Mouse (Mus musculus) fat pad, adult 2 months (tissue): ENCODE measurements around the gene Maneal.

ENCODE experiments used
- DNase-seq: peaks from one replicate; pipeline ENCODE4 v3.0.0-alpha.2; 2011; ENCODE audit warnings: low read depth, low spot score; ENCODE audit errors: extremely low read depth

Gene Maneal

GRCm38 (mm10) chr4:124849631-124850260, 12.2 kb downstream of the Maneal start:
- DNase-seq: peak; percentile 70

GRCm38 (mm10) chr4:124847573-124847972, 14.4 kb downstream of the Maneal start:
- no peak for DNase-seq

- no peak for DNase-seq
These were observed 18.5 kb downstream of the Maneal start for GRCm38 (mm10) chr4:124843493-124843892.

- no peak for DNase-seq
These were observed 21.0 kb downstream of the Maneal start for GRCm38 (mm10) chr4:124840998-124841397.

- DNase-seq: no peak
These were observed 23.8 kb downstream of the Maneal start for GRCm38 (mm10) chr4:124838035-124838700.

- DNase-seq: no peak
These were observed 29.2 kb downstream of the Maneal start for GRCm38 (mm10) chr4:124832796-124833195.

- DNase-seq: no peak
These were observed 32.3 kb downstream of the Maneal start for GRCm38 (mm10) chr4:124829671-124830070.

GRCm38 (mm10) chr4:124825371-124825965, 36.5 kb downstream of the Maneal start:
- DNase-seq: no peak

- DNase-seq: no peak
These were observed 37.0 kb downstream of the Maneal start for GRCm38 (mm10) chr4:124824967-124825366.

GRCm38 (mm10) chr4:124818832-124819231, 43.1 kb downstream of the Maneal start:
- no peak for DNase-seq

- DNase-seq: no peak
These were observed 44.2 kb downstream of the Maneal start for GRCm38 (mm10) chr4:124817803-124818202.

GRCm38 (mm10) chr4:124815901-124816300, 46.1 kb downstream of the Maneal start:
- no peak for DNase-seq

- DNase-seq: peak; percentile 66
These were observed 50.5 kb downstream of the Maneal start for GRCm38 (mm10) chr4:124811347-124811975.

GRCm38 (mm10) chr4:124810056-124810455, 51.9 kb downstream of the Maneal start:
- peak; percentile 71 for DNase-seq

GRCm38 (mm10) chr4:124809136-124809883, 52.7 kb downstream of the Maneal start:
- no peak for DNase-seq

GRCm38 (mm10) chr4:124808511-124808910, 53.5 kb downstream of the Maneal start:
- DNase-seq: no peak
